Mouse (Mus musculus) hindbrain, embryonic 13.5 days (tissue): ENCODE data around the gene Gcn1l1. TPM values are rescaled to one million over a fixed set of nuclear protein-coding genes. Genes with fewer than 3 reads are reported as not detected.

Source experiments
- ATAC-seq: fragments of 200-750 bp; cut with Nextera tagmentation; 2 replicates; pipeline ENCODE4 v1.8.0; 2017; ENCODE audit warnings: moderate TSS enrichment; ENCODE audit not compliant: low FRiP score
- H3K27ac ChIP-seq: fragments of 300-500 bp; sonication (generic); 2 replicates; pipeline ENCODE4 v1.5.1; 2015; ENCODE audit warnings: inconsistent platforms, mild to moderate bottlenecking, moderate library complexity
- H3K27me3 ChIP-seq: fragments of 300-500 bp; sonication (generic); 2 replicates; pipeline ENCODE4 v1.6.1; 2015; ENCODE audit warnings: mild to moderate bottlenecking, inconsistent platforms
- H3K36me3 ChIP-seq: fragments of 300-500 bp; sonication (generic); 2 replicates; pipeline ENCODE4 v1.6.1; 2015; ENCODE audit warnings: mild to moderate bottlenecking, inconsistent platforms
- H3K4me1 ChIP-seq: fragments of 300-500 bp; sonication (generic); replicated peaks from 2 replicates; pipeline ENCODE4 v1.6.1; 2015; ENCODE audit warnings: inconsistent platforms
- H3K4me2 ChIP-seq: fragments of 300-500 bp; sonication (generic); 2 replicates; pipeline ENCODE4 v1.6.1; 2015; ENCODE audit warnings: inconsistent platforms, mild to moderate bottlenecking, moderate library complexity
- H3K4me3 ChIP-seq: fragments of 300-500 bp; sonication (generic); 2 replicates; pipeline ENCODE4 v1.5.1; 2015; ENCODE audit warnings: mild to moderate bottlenecking, inconsistent platforms
- H3K9ac ChIP-seq: fragments of 300-500 bp; sonication (generic); 2 replicates; pipeline ENCODE4 v1.6.1; 2015; ENCODE audit warnings: mild to moderate bottlenecking, inconsistent platforms
- H3K9me3 ChIP-seq: fragments of 300-500 bp; sonication (generic); 2 replicates; pipeline ENCODE4 v1.6.1; 2016; ENCODE audit warnings: inconsistent platforms
- WGBS: fragments of 180-500 bp; shearing (Covaris S2); methylation state at CpG from one replicate; pipeline ENCODE4 v1.1.7; 2015; 5-methylcytosine and 5-hydroxymethylcytosine counted together
- polyA plus RNA-seq: library from polyadenylated mRNA; unstranded; fragments of >200 nt; fragmentation: Nextera tagmentation; extraction: Ambion mirVana; gene quantifications from 2 replicates; pipeline ENCODE4 v1.2.1, GENCODE M21; 2015

The Gcn1l1 gene
- polyA plus RNA-seq, 1 experiment from 2014 or later, result 42.4 TPM

DNA sequence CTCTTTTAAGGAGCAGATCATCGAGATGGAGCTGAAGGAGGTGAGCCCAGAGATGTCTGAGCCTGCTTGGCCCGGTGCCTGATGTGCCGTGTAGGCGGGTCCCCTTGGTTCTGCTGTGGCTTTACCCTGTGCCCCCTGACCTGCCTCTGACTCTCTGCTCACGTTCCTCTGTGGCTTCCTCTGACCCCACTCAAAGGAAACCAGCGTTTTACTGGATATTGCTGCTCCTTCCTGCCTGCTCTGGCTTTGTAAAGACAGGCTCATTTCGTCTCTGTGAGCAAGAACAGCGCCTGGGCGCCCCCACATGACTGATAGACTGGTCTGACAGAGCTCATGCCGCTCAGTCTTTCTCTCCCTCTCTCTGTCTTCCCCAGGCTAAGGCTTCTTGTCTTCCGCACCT, 26.0 kb downstream of the Gcn1l1 start:
- no peaks in the 10 kb centered on the region for H3K4me1 ChIP-seq
- no peak overlapping the region for H3K27ac ChIP-seq
- no peaks in the 10 kb centered on the region for H3K9me3 ChIP-seq
- WGBS, result 91% methylated on average over 11 of the region's 11 CpGs
- no peak overlapping the region for H3K9ac ChIP-seq
- ATAC-seq, result no peak
- H3K4me2 ChIP-seq, result no peak overlapping the region
- no peaks in the 10 kb centered on the region for H3K27me3 ChIP-seq
- H3K4me3 ChIP-seq, result no peak overlapping the region
- peaks cover 97% of the 10 kb centered on the region for H3K36me3 ChIP-seq

DNA sequence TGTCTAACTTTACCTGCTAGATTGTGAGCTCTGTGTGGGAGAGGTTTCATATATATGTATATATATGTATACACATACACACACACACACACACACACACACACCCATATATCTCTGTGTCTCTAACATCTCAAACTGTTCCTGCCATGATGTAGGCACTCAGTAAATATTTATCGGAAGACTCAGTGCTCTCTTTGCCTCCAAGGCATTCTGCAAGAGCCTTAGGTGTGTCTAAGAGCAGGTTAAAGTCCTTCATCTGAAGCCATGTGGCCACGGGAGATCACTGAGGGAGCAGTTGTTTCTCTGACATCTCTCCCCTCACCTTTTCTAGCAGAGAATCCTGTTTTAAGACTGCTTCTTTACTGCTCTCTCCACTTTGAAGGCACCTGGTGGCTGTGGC, 26.5 kb downstream of the Gcn1l1 start:
- Histone ChIP-seq H3K9ac (no peak overlapping the region), H3K27me3 (no peaks in the 10 kb centered on the region), H3K4me2 (no peak overlapping the region), H3K4me1 (no peaks in the 10 kb centered on the region), H3K9me3 (no peaks in the 10 kb centered on the region), H3K27ac (no peak overlapping the region), H3K4me3 (no peak overlapping the region), H3K36me3 (peaks cover 97% of the 10 kb centered on the region)
- ATAC-seq, result no peak
- 93% methylated on average over 2 of the region's 2 CpGs for WGBS

DNA sequence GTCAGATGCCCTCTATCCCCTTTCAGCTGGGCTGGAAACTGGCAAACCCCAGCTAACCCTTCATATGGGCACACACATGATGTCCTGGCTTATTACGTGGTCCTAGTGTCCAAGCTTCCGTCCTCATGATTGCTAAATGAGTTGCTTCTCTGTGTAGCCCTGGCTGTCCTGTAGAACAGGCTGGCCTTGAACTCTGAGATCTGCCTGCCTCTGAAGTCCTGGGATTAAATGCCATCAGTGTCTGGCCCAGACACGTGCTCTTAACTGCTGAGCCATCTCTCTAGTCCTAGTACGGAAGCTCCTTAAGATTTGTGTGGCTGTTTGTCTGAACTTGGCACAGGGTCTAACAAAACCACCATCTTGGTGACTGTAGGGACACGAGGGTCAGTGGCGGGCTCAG, 38.5 kb downstream of the Gcn1l1 start:
- H3K9me3 ChIP-seq, result no peaks in the 10 kb centered on the region
- H3K27me3 ChIP-seq, result no peaks in the 10 kb centered on the region
- H3K4me2 ChIP-seq, result no peak overlapping the region
- peaks cover 85% of the 10 kb centered on the region for H3K36me3 ChIP-seq
- H3K4me1 ChIP-seq, result no peaks in the 10 kb centered on the region
- H3K27ac ChIP-seq, result no peak overlapping the region
- H3K4me3 ChIP-seq, result no peak overlapping the region
- WGBS, result 96% methylated on average over 6 of the region's 6 CpGs
- H3K9ac ChIP-seq, result no peak overlapping the region
- no peak for ATAC-seq

DNA sequence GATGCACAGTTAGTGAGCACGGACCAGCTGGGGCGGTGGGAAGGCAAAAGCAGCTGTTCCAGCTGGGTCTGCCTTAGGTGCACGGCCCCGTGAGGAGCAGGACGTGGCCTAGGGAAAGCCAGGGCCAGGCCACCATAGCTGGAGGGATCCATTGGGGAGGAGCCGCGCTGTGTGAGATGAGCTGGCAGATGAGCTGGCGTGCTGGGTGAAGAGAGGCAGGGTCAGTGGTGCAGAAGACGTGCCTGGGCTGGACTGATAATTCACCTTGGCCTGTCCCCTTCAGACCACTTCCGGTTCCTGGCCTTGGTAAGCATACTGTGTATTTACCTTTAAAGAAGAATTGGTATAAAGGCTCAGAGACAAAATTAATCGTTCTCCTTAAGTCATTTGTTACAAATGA, 46.5 kb downstream of the Gcn1l1 start:
- 94% methylated on average over 11 of the region's 11 CpGs for WGBS
- H3K4me3 ChIP-seq, result no peak overlapping the region
- H3K27me3 ChIP-seq, result no peaks in the 10 kb centered on the region
- no peaks in the 10 kb centered on the region for H3K4me1 ChIP-seq
- H3K9ac ChIP-seq, result no peak overlapping the region
- no peaks in the 10 kb centered on the region for H3K9me3 ChIP-seq
- H3K36me3 ChIP-seq, result peaks cover 98% of the 10 kb centered on the region
- no peak overlapping the region for H3K27ac ChIP-seq
- no peak for ATAC-seq
- no peak overlapping the region for H3K4me2 ChIP-seq

DNA sequence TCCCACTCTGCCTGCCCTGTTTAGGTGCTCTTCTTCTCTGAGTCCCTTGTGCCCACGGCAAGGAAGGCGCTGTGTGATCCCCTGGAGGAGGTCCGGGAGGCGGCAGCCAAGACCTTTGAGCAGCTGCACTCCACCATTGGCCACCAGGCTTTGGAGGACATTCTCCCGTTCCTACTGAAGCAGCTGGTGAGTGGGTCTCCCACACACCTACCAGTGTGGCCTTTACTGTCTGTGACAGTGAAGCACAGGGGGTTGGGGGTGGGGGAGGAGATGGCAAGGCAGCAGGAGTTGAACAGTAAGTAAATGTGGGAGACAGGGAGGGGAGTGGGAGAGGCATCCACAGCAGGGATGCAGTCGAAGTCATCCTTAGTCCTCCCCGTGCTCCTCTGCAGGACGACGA, 48.3 kb downstream of the Gcn1l1 start:
- H3K36me3 ChIP-seq, result peaks cover 100% of the 10 kb centered on the region
- no peak for ATAC-seq
- no peak overlapping the region for H3K9ac ChIP-seq
- H3K4me2 ChIP-seq, result no peak overlapping the region
- H3K27ac ChIP-seq, result no peak overlapping the region
- WGBS, result 92% methylated on average over 9 of the region's 9 CpGs
- H3K4me1 ChIP-seq, result no peaks in the 10 kb centered on the region
- no peaks in the 10 kb centered on the region for H3K9me3 ChIP-seq
- H3K4me3 ChIP-seq, result no peak overlapping the region
- H3K27me3 ChIP-seq, result no peaks in the 10 kb centered on the region

DNA sequence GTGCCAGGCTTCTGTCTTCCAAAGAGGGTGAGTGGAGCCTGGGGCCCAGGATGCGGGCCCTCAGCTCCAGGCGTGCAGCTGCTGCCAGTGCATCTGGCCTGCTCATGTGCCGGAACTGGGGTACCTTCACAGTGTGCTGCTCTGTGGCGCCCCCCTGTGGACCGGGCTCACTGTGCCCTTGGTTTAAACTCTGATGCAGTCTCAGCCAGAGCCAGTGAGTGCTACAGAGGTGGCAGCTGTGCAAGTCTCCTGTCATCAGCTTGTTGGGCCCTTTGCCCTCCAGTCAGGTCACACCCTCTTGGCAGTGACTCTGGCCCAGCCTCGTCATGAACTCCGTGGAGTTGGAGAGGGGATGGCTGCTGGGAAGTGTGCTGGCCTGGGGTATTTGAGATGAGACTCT, 49.9 kb downstream of the Gcn1l1 start:
- WGBS, result 86% methylated on average over 7 of the region's 7 CpGs
- H3K4me3 ChIP-seq, result no peak overlapping the region
- no peaks in the 10 kb centered on the region for H3K9me3 ChIP-seq
- H3K9ac ChIP-seq, result no peak overlapping the region
- H3K36me3 ChIP-seq, result peaks cover 100% of the 10 kb centered on the region
- ATAC-seq, result no peak
- no peaks in the 10 kb centered on the region for H3K27me3 ChIP-seq
- no peak overlapping the region for H3K4me2 ChIP-seq
- H3K4me1 ChIP-seq, result no peaks in the 10 kb centered on the region
- no peak overlapping the region for H3K27ac ChIP-seq

DNA sequence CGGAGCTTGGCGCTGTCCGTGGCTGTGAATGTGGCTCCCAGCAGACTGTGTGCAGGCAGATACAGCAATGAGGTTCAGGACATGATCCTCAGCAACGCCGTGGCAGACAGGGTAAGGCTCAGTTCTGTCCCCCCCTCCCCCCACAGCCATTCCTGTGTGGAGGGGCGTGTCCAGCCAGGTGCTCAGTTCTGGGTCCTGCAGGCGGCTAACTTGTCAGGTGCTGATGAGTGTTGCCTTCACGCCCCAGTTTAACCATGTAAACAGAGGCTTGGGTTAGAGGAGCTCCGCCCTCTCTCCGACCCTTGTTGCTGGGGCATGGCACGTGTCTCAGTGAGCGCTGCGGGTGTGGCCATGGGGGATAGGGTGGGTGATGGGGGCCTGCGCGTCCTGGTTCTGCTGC, 54.6 kb downstream of the Gcn1l1 start:
- Histone ChIP-seq H3K4me1 (no peaks in the 10 kb centered on the region), H3K36me3 (peaks cover 77% of the 10 kb centered on the region), H3K9me3 (no peaks in the 10 kb centered on the region), H3K9ac (no peak overlapping the region), H3K27ac (no peak overlapping the region), H3K4me2 (no peak overlapping the region), H3K27me3 (no peaks in the 10 kb centered on the region), H3K4me3 (no peak overlapping the region)
- ATAC-seq, result no peak
- WGBS, result 95% methylated on average over 15 of the region's 15 CpGs

DNA sequence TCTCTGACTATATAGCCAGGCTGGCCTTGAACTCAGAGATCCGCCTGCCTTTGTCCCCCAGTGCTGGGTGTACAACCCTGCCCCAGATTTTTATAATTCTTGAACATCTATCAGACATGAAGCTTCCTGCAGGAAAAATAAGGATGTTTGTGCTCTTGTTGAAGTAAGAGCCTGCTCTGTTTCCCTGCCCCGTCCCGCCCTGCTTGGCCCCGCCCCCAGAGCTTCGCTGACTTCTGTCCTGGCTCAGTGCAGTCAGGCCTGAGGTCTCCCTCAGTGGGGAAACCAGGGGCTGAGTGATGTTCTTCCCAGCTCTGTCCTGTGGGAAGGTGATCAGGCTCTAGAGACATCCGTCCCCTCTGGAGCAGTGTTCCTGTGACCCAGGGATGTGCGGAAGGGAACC, 57.6 kb downstream of the Gcn1l1 start:
- ATAC-seq, result no peak
- Histone ChIP-seq H3K27ac (no peak overlapping the region), H3K4me2 (no peak overlapping the region), H3K4me3 (no peak overlapping the region), H3K9me3 (no peaks in the 10 kb centered on the region), H3K36me3 (peaks cover 47% of the 10 kb centered on the region), H3K27me3 (no peaks in the 10 kb centered on the region), H3K9ac (no peak overlapping the region), H3K4me1 (no peaks in the 10 kb centered on the region)
- 87% methylated on average over 7 of the region's 7 CpGs for WGBS

DNA sequence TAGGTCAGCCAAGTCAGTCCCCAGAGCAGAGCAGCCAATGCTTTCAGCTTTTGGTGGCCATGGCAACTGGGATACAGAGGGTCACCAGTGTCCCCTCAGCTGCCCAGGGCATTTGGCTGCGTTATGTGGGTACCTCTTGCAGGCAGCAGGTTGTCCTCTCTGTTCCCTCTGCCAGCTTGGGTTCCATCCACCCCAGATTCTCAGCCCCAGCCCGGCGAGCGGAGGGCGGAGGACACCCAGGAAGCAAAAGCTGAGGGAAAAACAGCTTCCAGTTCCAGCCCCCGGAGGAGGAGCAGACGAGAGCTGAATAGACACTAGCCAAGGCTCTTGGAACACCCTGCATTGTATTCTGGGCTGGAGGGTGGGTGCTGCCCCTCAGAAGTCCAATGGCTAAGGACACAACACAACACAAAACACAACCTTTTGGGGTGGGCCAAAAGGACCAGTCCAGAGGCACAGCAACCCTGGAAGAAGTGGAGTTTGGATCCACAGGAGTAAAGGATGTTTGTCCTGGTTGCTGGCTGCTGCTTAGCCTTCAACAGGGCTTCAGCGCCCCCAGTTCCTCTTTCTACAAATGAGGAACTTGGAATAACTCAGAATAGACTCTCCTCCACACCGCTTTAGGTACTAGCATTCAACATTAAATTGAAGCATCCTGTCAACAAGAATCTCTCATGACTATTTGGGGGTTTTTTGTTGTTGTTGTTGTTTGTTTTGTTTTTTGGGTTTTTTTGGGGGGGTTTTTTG, 58.8 kb downstream of the Gcn1l1 start:
- H3K4me1 ChIP-seq, result no peaks in the 10 kb centered on the region
- ATAC-seq, result no peak
- no peak overlapping the region for H3K4me2 ChIP-seq
- H3K27ac ChIP-seq, result 0 out of 2 replicates have a peak overlapping the region, but pooled peaks have one; percentile 23
- peaks cover 35% of the 10 kb centered on the region for H3K36me3 ChIP-seq
- no peaks in the 10 kb centered on the region for H3K27me3 ChIP-seq
- no peak overlapping the region for H3K9ac ChIP-seq
- H3K4me3 ChIP-seq, result no peak overlapping the region
- WGBS, result 73% methylated on average over 9 of the region's 9 CpGs
- no peaks in the 10 kb centered on the region for H3K9me3 ChIP-seq

DNA sequence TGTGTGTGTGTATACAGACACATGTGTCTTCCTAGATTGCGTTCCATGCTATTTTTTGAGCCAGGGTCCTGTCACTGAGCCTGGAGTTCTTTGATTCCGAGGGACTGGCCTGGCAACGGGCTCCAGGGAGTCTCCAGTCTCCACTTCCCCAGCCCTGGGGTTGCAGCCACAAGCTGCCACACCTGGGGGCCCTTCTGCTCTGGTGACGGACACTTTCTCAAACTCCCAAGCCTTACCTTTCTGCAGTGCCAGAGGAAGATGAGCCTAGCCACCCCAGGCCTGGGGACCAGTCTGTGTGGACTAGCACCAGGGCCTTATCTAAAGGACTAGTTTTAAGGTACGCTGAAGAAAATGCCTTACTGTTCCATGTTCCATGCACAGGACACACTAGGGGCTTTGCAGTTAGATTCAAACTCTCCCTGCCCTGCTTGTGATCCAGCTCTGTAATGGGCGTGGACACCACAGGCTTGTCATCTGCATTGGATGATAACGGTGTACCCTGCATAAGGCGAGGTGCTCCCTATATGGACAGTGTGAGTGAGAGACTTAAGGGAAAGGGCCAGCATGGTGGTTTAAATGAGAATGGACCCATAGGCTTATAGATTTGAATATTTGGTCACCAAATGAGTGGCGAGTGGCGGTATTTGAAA, 61.3 kb downstream of the Gcn1l1 start:
- Histone ChIP-seq H3K27me3 (no peaks in the 10 kb centered on the region), H3K9me3 (no peaks in the 10 kb centered on the region), H3K36me3 (peaks cover 10% of the 10 kb centered on the region), H3K9ac (no peak overlapping the region), H3K27ac (no peak overlapping the region), H3K4me2 (no peak overlapping the region), H3K4me3 (no peak overlapping the region), H3K4me1 (peaks cover 10% of the 10 kb centered on the region)
- 87% methylated on average over 10 of the region's 10 CpGs for WGBS
- no peak for ATAC-seq

DNA sequence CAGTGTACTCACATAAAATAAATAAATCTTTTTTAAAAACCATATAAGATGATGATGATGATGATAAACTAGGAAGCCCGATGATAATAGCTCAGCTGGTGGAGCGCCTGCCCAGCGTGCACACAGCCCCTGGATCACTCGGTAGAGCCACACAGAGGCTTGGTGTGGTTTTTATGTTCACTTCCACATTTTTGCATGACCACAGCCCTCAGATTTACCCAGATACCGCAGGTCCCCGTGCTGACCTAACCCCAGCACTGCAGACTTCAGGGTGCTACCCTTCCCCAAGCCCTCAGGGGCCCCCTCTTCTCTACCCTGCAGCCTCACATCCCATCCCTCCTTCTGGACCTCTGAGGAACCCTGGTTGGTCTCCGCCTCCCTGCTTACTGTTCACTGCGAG, 63.0 kb downstream of the Gcn1l1 start:
- H3K27me3 ChIP-seq, result no peaks in the 10 kb centered on the region
- H3K4me2 ChIP-seq, result no peak overlapping the region
- no peaks in the 10 kb centered on the region for H3K36me3 ChIP-seq
- H3K4me3 ChIP-seq, result no peak overlapping the region
- H3K27ac ChIP-seq, result no peak overlapping the region
- no peak for ATAC-seq
- no peaks in the 10 kb centered on the region for H3K9me3 ChIP-seq
- H3K4me1 ChIP-seq, result peaks cover 18% of the 10 kb centered on the region
- WGBS, result 81% methylated on average over 8 of the region's 8 CpGs
- H3K9ac ChIP-seq, result no peak overlapping the region

DNA sequence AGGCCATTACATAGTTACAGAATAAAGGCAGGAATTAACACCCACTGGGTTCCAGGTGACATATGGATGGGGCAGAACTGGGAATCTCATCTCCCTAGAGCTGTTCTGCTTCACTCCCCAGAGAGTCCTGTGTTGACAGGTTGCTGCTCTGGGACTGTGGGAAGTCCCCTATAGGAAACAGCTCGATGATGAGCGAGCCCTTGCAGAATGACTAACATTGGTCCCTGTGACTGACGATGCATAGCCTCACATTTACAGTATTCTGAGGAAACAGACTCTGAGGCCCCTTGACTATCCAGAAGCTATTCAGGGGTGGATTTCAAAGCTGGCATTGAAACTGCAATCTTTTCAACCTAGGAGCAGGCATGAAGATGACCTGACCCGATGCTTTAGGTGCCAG, 64.6 kb downstream of the Gcn1l1 start:
- Histone ChIP-seq H3K27ac (no peak overlapping the region), H3K4me2 (no peak overlapping the region), H3K27me3 (no peaks in the 10 kb centered on the region), H3K9ac (no peak overlapping the region), H3K36me3 (no peaks in the 10 kb centered on the region), H3K4me1 (peaks cover 34% of the 10 kb centered on the region), H3K9me3 (no peaks in the 10 kb centered on the region), H3K4me3 (no peak overlapping the region)
- no peak for ATAC-seq
- 91% methylated on average over 4 of the region's 4 CpGs for WGBS

DNA sequence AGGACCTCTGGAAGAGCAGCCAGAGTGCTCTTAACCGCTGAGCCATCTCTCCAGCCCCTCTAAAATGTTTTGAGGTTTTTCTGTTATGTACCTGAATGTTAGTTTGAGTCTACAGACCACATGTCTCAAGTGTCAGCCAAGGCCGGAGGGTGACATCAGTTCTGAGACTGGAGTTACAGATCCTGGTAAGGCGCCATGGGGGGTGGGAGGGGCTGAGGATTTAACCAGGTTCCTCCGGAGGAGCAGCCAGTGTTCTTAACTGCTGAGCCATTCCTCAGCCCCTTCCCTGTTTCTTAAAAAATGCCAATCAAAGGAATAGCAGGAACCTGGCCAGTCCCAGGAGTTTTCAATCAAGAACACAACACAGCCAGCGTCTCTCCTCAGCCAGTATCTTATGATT, 65.2 kb downstream of the Gcn1l1 start:
- WGBS, result 58% methylated on average over 5 of the region's 5 CpGs
- Histone ChIP-seq H3K9ac (no peak overlapping the region), H3K4me2 (peak overlapping the region; percentile 70; the same call in 1 of the 2 replicates), H3K9me3 (no peaks in the 10 kb centered on the region), H3K4me1 (peaks cover 40% of the 10 kb centered on the region), H3K27ac (no peak overlapping the region), H3K36me3 (no peaks in the 10 kb centered on the region), H3K4me3 (peak overlapping the region; percentile 93), H3K27me3 (no peaks in the 10 kb centered on the region)
- no peak for ATAC-seq
